Mouse (Mus musculus) liver, postnatal 0 days (tissue): Measurements from ENCODE around the gene Ccr3. TPM values are rescaled to one million over a fixed set of nuclear protein-coding genes. Genes with fewer than 3 reads are reported as not detected.
A peak's percentile ranks its signal among the peaks of the same experiment; 100 is the strongest.
"Not testable (repeated sequence)": the region's sequence is repeated elsewhere in the genome, so short reads cannot be mapped to it uniquely, and the experiment has no call there.

Experiments used
- ATAC-seq: fragments of 200-750 bp; cut with Nextera tagmentation; 2 replicates; pipeline ENCODE4 v1.8.0; 2017; ENCODE audit warnings: mild to moderate bottlenecking, moderate library complexity
- DNase-seq: peaks from one replicate; pipeline ENCODE4 v3.0.0-alpha.2; 2016
- H3K27ac ChIP-seq: fragments of 300-500 bp; sonication (generic); 2 replicates; pipeline ENCODE4 v1.5.1; 2014; ENCODE audit warnings: antibody characterized with exemption, moderate library complexity, mild to moderate bottlenecking, low read depth
- H3K27me3 ChIP-seq: fragments of 300-500 bp; sonication (generic); 2 replicates; pipeline ENCODE4 v1.6.1; 2014; ENCODE audit warnings: low read length, control low read depth, mixed read lengths; ENCODE audit not compliant: insufficient read depth
- H3K36me3 ChIP-seq: fragments of 300-500 bp; sonication (generic); replicated peaks from 2 replicates; pipeline ENCODE4 v1.6.1; 2014; ENCODE audit warnings: mild to moderate bottlenecking, control low read depth, low read length, moderate library complexity, mixed read lengths; ENCODE audit not compliant: insufficient read depth
- H3K4me1 ChIP-seq: fragments of 300-500 bp; sonication (generic); 2 replicates; pipeline ENCODE4 v1.6.1; 2014; ENCODE audit warnings: antibody characterized with exemption, mild to moderate bottlenecking, control low read depth; ENCODE audit not compliant: insufficient read depth
- H3K4me2 ChIP-seq: fragments of 300-500 bp; sonication (generic); 2 replicates; pipeline ENCODE4 v1.6.1; 2014; ENCODE audit warnings: low read depth, mild to moderate bottlenecking, low read length, moderate library complexity, mixed read lengths
- H3K4me3 ChIP-seq: fragments of 300-500 bp; sonication (generic); 2 replicates; pipeline ENCODE4 v1.5.1; 2014; ENCODE audit warnings: low read depth, low read length
- H3K9ac ChIP-seq: fragments of 300-500 bp; sonication (generic); replicated peaks from 2 replicates; pipeline ENCODE4 v1.6.1; 2014; ENCODE audit warnings: mild to moderate bottlenecking, moderate library complexity
- H3K9me3 ChIP-seq: fragments of 300-500 bp; sonication (generic); 2 replicates; pipeline ENCODE4 v1.6.1; 2016; ENCODE audit warnings: mild to moderate bottlenecking, control low read depth, low read length, mixed read lengths
- CTCF ChIP-seq: sonication (generic); IDR thresholded peaks from 2 replicates; pipeline ENCODE4 v1.5.1; 2016; ENCODE audit warnings: antibody characterized with exemption, low read depth
- EP300 ChIP-seq: IDR thresholded peaks from 2 replicates; pipeline ENCODE4 v1.6.1; 2016; ENCODE audit warnings: antibody characterized with exemption, low read depth, mild to moderate bottlenecking
- WGBS: fragments of 180-500 bp; shearing (Covaris S2); extraction: QIAGEN DNeasy Blood & Tissue Kit; methylation state at CpG from one replicate; pipeline ENCODE4 v1.1.7; 2014; ENCODE audit not compliant: insufficient replicate concordance; 5-methylcytosine and 5-hydroxymethylcytosine counted together
- polyA plus RNA-seq: library from polyadenylated mRNA; unstranded; fragments of >200 nt; fragmentation: Nextera tagmentation; extraction: Ambion mirVana; gene quantifications from 2 replicates; pipeline ENCODE4 v1.2.1, GENCODE M21; 2015

Gene Ccr3
- polyA plus RNA-seq: 0.40 and 0.42 TPM in 2 replicates

DNA sequence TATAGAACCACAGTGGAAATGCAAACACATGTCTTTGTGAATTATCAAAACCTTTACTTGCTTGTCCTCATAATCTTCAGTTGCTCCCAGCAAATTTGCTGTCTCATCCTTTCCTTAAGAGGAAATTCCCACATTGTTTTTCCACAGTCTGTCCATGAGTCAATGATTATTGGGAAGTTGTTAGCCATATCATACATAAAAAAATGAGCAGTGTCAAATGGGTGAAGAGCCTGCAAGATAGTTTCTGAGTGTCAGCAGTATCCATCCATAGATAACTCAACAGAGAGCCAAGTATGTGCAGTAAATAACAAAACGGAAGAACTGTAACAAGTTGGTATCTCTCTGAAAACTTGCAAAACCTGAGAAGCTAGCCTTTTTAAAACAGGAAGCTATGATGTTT is at the start of gene Ccr3:
TSS of gene Ccr3 (plus strand) at position 301 of the 400 bp plus-strand sequence.
- DNase-seq (no peak), ATAC-seq (no peak)
- no peaks in the 10 kb centered on the region for H3K4me1 ChIP-seq
- no peaks in the 10 kb centered on the region for H3K27me3 ChIP-seq
- 70% methylated on average over 1 of the region's 1 CpGs for WGBS
- no peak within 1 kb of the TSS for H3K4me3 ChIP-seq
- no peaks in the 10 kb centered on the region for H3K36me3 ChIP-seq
- no peak within 1 kb of the TSS for H3K27ac ChIP-seq
- H3K9ac ChIP-seq: no peak within 1 kb of the TSS
- H3K4me2 ChIP-seq: no peak within 1 kb of the TSS
- no peak for TF ChIP-seq EP300
- TF ChIP-seq CTCF: no peak
- no peaks in the 10 kb centered on the region for H3K9me3 ChIP-seq

DNA sequence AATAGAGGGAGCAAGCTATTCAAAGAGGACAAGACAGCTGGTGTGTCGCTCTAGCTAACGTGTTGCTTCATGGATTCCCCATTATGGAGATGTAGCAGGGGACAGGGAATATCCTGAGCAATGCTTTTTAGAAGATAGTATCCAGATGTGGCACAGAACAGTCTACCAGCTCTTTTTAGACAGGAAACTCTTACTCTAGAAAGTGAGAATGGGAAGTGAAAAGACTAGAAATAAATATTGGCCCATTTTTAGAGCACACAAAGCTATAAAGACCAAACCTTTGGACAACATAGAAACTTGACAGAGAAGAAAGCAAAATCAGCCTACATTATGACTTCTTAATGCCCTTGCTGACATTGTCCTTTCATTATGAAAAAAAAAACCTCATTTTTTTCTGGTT is 46.1 kb upstream of the Ccr3 start:
- Histone ChIP-seq H3K4me1 (no peaks in the 10 kb centered on the region), H3K4me3 (no peak overlapping the region), H3K9me3 (no peaks in the 10 kb centered on the region), H3K36me3 (no peaks in the 10 kb centered on the region), H3K27ac (no peak overlapping the region), H3K4me2 (no peak overlapping the region), H3K27me3 (no peaks in the 10 kb centered on the region), H3K9ac (no peak overlapping the region)
- ATAC-seq (no peak), DNase-seq (no peak)
- 72% methylated on average over 2 of the region's 2 CpGs for WGBS
- TF ChIP-seq CTCF (no peak), EP300 (no peak)

DNA sequence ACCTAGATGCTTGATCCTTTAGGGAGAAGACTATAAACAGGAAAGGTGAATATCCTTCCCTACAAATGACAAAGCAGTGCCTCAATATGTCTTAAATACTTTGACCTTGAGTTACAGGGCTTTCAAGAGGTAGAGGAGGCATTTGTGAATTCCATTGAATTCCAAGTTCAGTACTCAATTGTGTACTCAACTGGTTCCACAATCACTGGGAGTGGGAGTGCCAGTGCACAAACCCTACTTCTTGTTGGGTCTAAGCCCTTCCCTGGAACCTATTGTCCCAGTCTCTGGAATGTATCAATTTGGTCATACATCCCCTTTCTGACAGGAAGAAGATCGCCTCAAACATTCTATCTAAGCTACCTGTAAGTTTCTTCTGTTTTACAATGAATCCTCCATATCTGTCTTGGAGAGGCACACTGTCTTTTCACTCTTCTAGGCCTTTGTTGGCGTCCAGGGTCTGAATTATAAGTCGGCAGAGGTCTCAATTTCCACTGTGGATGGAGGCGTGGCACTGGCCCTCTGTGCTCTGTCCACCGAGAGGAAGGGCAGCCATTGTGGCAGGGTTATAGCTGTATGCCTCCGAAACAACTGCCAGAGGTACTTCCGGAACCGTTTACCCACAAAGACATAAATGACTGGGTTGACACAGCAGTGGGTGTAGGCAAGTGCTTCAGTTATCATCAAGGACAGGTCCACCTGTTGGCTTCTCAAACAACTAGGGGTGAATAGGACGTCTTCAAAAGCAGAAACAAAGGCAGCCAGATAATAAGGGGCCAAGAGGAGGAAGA is 44.7 kb upstream of the Ccr3 start:
- Histone ChIP-seq H3K4me2 (no peak overlapping the region), H3K27me3 (no peaks in the 10 kb centered on the region), H3K4me1 (no peaks in the 10 kb centered on the region; the same call in 1 of the 2 replicates), H3K9ac (no peak overlapping the region), H3K9me3 (no peaks in the 10 kb centered on the region), H3K4me3 (no peak overlapping the region), H3K27ac (no peak overlapping the region), H3K36me3 (no peaks in the 10 kb centered on the region)
- no peak for DNase-seq
- TF ChIP-seq EP300 (no peak), CTCF (no peak)
- ATAC-seq: no peak
- 69% methylated on average over 9 of the region's 9 CpGs for WGBS

DNA sequence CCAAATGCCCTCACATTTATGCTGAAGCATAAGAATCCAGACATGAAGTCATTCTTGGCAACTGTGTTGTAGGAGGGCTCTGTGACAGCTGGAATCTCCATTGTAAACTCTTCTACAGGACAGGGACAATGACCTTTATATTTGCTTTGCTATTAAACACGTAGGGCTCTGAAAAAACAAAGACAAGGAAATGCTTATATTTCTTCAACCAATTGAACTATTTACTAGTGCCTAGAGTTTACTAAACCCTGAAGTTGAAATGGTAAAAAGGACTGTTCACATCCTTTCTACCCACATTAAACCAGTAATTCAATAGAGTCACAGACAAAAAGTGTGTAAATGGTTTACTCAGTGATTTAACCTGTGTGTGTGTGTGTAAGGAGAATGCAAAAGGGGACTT is 43.5 kb upstream of the Ccr3 start, which contains the start of gene Ccr1l1:
TSS of gene Ccr1l1 (minus strand) at position 101 of the 400 bp plus-strand sequence.
- Histone ChIP-seq H3K27ac (no peak within 1 kb of the TSS), H3K9me3 (no peaks in the 10 kb centered on the region), H3K4me1 (no peaks in the 10 kb centered on the region; the same call in 1 of the 2 replicates), H3K4me3 (no peak within 1 kb of the TSS), H3K9ac (no peak within 1 kb of the TSS), H3K36me3 (no peaks in the 10 kb centered on the region), H3K4me2 (no peak within 1 kb of the TSS), H3K27me3 (no peaks in the 10 kb centered on the region)
- DNase-seq (no peak), ATAC-seq (no peak)
- TF ChIP-seq CTCF: no peak
- TF ChIP-seq EP300: no peak
- 65% methylated on average over 1 of the region's 1 CpGs for WGBS

DNA sequence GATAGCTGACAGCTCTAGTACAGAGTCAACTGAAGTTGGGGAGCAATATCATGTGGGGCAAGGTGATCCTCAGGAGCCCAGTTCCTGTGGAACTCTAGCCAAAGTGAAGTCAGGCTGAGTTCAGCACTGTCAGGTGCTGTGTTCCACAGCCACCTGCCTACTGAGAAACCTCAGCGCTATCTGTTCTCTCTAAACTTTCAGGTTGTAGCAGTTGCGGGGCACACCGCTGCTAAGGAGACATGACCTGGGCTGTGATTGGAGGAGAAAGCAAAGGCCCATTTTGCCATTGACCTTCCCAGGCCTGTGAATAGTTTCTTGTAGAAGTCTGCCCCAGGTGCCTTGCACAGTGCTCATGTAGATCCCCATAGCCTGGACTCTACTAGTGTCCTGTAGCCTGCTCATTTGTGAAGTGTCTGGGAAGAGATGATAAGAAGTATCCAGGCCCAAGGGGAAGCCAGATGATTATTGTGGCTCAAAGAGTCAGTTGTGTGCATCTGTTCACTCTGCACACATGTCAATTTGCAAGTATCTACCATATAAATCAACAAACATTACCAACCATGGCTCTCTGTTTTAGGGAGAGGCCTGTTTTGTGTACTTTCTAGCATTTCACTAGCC is 40.8 kb upstream of the Ccr3 start:
- no CpG with 5 or more reads among the region's 3 CpGs for WGBS
- ATAC-seq: peak; percentile 72
- H3K4me1 ChIP-seq, H3K27me3 ChIP-seq, H3K27ac ChIP-seq, H3K9me3 ChIP-seq, H3K9ac ChIP-seq, DNase-seq, H3K36me3 ChIP-seq, H3K4me2 ChIP-seq, H3K4me3 ChIP-seq: not testable (repeated sequence)

DNA sequence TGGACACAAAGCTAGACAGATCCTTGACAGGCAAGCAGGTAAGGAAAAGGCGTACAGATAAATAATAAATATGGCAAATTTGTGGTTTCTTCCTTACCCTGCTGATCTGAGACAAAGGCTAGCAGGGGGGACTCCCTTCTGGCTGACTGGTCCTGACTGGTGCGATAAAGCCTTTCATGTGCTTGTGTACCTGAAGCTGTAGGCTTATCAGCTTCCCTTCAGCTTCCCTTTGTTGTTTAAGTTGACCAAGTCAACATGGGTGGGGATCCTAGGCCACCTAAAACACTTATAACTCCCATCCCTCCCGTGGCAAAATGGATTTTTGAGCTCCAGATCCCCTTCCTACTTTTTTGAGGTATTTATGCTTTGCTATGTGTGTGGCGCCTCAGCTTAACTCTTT is 39.9 kb upstream of the Ccr3 start:
- Histone ChIP-seq H3K9me3 (no peaks in the 10 kb centered on the region), H3K27ac (no peak overlapping the region), H3K36me3 (no peaks in the 10 kb centered on the region), H3K27me3 (no peaks in the 10 kb centered on the region), H3K9ac (no peak overlapping the region), H3K4me2 (no peak overlapping the region), H3K4me3 (no peak overlapping the region), H3K4me1 (peaks cover 2% of the 10 kb centered on the region; the same call in 1 of the 2 replicates)
- WGBS: 43% methylated on average over 4 of the region's 4 CpGs
- DNase-seq: no peak
- ATAC-seq: peak; percentile 58
- TF ChIP-seq CTCF (no peak), EP300 (peak; percentile 77)
